Mouse (Mus musculus): ENCODE measurements around the gene Rsg1. TPM values are rescaled to one million over a fixed set of nuclear protein-coding genes. Genes with fewer than 3 reads are reported as not detected.

Gene Rsg1
- polyA plus RNA-seq, 1 experiment: not detected

DNA sequence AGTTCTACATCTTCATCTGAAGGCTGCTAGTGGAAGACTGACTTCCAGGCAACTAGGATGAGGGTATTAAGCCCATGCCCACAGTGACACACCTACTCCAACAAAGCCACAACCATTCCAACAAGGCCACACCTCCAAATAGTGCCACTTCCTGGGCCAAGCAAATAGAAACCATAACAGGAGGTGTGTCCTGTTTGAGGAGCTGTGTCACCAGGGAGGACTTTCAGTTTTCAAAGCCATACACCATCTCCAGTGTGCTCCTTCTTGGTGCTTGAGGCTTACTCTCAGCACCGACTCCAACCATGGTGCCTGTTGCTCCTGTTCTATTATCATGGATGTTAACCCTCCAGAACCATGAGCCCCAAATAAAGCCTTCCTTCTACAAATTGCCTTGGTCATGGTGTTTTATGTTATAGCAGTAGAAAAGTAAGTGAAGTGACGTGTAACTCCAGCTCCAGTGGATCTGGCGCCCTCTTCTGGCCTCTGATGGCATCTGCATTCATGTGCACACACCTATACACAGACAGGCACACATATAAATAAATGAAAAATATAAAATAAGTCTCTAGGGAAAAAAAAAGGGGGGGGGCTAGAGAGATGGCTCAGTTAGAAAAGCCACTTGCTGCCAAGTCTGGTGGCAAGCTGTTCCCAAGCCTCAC lies 52.4 kb downstream of the Rsg1 start:
- Histone ChIP-seq H3K27me3 (ENCODE audit: control insufficient read depth) (no peaks in the 10 kb centered on the region), H3K9me3 (ENCODE audit: control insufficient read depth, low read length) (peaks cover 10% of the 10 kb centered on the region), H3K36me3 (ENCODE audit: control insufficient read depth) (no peaks in the 10 kb centered on the region), H3K4me1 (ENCODE audit: control insufficient read depth) (no peaks in the 10 kb centered on the region), H3K4me3 (replicated peaks) (no peak overlapping the region)
- no peak for TF ChIP-seq GATA1 (IDR thresholded peaks at IDR 0.05; ENCODE audit: low read length)
- no peak for TF ChIP-seq TAL1 (IDR thresholded peaks at IDR 0.05; ENCODE audit: low read length)

DNA sequence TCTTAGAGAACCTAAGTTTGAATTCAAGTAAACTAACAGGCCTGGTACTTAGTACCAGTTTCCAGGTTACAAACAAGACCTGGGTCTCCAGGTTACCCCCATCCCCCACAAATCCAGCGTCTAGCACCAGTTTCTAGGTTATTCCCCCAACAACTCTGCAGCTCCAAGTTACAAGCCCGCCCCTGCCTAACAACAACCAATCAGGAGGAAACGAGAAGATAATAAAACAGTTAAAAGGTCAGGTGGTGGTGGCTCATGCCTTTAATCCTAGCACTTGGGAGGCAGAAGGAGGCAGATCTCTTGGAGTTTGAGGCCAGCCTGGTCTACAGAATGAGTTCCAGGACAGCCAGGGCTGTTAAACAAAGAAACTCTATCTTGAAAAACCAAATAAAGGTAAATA lies 53.5 kb downstream of the Rsg1 start:
- Histone ChIP-seq H3K9me3 (ENCODE audit: control insufficient read depth, low read length) (peaks cover 3% of the 10 kb centered on the region; the same call in 1 of the 2 replicates), H3K4me3 (replicated peaks) (no peak overlapping the region), H3K4me1 (ENCODE audit: control insufficient read depth) (no peaks in the 10 kb centered on the region), H3K36me3 (ENCODE audit: control insufficient read depth) (no peaks in the 10 kb centered on the region), H3K27me3 (ENCODE audit: control insufficient read depth) (peaks cover under 1% of the 10 kb centered on the region; the same call in 1 of the 2 replicates)
- TF ChIP-seq GATA1 (IDR thresholded peaks at IDR 0.05; ENCODE audit: low read length): no peak
- TF ChIP-seq TAL1 (IDR thresholded peaks at IDR 0.05; ENCODE audit: low read length): no peak

DNA sequence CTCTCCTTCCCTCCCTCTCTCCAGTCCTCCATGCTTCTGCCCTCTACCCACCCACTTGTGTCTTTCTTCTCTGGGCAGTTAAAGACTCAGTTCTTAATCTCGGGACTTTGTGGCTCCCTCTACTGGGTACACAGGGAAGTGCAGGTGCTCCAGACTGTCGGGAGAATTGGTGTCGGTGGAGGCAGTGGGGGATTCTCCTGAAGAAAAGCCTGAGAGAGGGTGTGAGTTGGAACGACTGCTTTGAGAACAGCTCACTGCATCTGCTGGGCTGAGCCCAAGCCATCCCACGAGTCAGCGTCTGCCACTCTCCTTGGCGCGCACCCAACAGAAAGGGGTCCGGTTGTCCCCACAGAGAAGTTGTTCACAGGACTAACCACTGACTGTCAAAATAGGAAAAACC lies 54.1 kb downstream of the Rsg1 start:
- no peaks in the 10 kb centered on the region for H3K36me3 ChIP-seq (ENCODE audit: control insufficient read depth)
- H3K4me1 ChIP-seq (ENCODE audit: control insufficient read depth): no peaks in the 10 kb centered on the region
- peaks cover 2% of the 10 kb centered on the region; the same call in 1 of the 2 replicates for H3K9me3 ChIP-seq (ENCODE audit: control insufficient read depth, low read length)
- TF ChIP-seq GATA1 (IDR thresholded peaks at IDR 0.05; ENCODE audit: low read length): no peak
- TF ChIP-seq TAL1 (IDR thresholded peaks at IDR 0.05; ENCODE audit: low read length): no peak
- peaks cover 5% of the 10 kb centered on the region for H3K27me3 ChIP-seq (ENCODE audit: control insufficient read depth)
- H3K4me3 ChIP-seq (replicated peaks): no peak overlapping the region

DNA sequence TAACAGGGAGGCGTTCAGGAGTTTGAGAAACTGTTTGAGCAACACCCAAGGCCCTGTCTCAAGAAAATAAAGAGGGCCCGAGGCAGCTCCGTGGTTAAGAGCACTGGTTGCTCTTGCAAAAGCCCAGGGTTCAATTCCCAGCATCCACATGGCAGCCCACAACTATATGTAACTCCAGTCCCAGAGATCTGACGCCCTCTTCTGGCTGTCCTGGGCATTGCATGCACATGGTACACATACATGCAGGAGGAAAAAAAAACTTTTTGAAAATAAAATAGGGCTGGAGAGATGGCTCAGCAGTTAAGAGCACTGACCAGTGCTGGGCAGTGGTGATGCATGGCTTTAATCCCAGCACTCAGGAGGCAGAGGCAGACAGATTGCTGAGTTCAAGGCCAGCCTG lies 54.6 kb downstream of the Rsg1 start:
- H3K36me3 ChIP-seq (ENCODE audit: control insufficient read depth): no peaks in the 10 kb centered on the region
- TF ChIP-seq TAL1 (IDR thresholded peaks at IDR 0.05; ENCODE audit: low read length) (no peak), GATA1 (IDR thresholded peaks at IDR 0.05; ENCODE audit: low read length) (no peak)
- H3K9me3 ChIP-seq (ENCODE audit: control insufficient read depth, low read length): no peaks in the 10 kb centered on the region; the same call in 1 of the 2 replicates
- H3K27me3 ChIP-seq (ENCODE audit: control insufficient read depth): peaks cover 8% of the 10 kb centered on the region
- no peak overlapping the region for H3K4me3 ChIP-seq (replicated peaks)
- no peaks in the 10 kb centered on the region for H3K4me1 ChIP-seq (ENCODE audit: control insufficient read depth)

DNA sequence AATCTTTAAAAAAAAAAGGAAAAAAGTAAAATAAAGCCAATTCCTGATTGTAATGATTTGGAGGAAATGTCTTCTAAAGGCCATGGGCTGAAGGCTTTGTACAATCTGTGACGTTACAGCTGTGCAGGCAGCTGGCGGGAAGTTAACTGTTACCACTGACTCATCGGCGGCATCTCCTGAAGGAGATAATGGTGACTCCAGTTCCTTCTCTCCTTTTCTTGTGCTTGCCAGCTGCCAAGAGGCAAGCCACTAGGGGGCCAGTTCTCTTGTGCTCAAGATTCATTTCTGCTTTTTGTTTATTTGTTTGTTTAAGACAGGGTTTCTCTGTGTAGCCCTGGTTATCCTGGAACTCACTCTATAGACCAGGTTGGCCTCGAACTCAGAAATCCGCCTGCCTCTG lies 55.3 kb downstream of the Rsg1 start:
- H3K4me1 ChIP-seq (ENCODE audit: control insufficient read depth): no peaks in the 10 kb centered on the region
- H3K9me3 ChIP-seq (ENCODE audit: control insufficient read depth, low read length): no peaks in the 10 kb centered on the region; the same call in 1 of the 2 replicates
- H3K27me3 ChIP-seq (ENCODE audit: control insufficient read depth): peaks cover 8% of the 10 kb centered on the region
- no peak overlapping the region for H3K4me3 ChIP-seq (replicated peaks)
- H3K36me3 ChIP-seq (ENCODE audit: control insufficient read depth): no peaks in the 10 kb centered on the region
- TF ChIP-seq GATA1 (IDR thresholded peaks at IDR 0.05; ENCODE audit: low read length): no peak
- TF ChIP-seq TAL1 (IDR thresholded peaks at IDR 0.05; ENCODE audit: low read length): no peak

DNA sequence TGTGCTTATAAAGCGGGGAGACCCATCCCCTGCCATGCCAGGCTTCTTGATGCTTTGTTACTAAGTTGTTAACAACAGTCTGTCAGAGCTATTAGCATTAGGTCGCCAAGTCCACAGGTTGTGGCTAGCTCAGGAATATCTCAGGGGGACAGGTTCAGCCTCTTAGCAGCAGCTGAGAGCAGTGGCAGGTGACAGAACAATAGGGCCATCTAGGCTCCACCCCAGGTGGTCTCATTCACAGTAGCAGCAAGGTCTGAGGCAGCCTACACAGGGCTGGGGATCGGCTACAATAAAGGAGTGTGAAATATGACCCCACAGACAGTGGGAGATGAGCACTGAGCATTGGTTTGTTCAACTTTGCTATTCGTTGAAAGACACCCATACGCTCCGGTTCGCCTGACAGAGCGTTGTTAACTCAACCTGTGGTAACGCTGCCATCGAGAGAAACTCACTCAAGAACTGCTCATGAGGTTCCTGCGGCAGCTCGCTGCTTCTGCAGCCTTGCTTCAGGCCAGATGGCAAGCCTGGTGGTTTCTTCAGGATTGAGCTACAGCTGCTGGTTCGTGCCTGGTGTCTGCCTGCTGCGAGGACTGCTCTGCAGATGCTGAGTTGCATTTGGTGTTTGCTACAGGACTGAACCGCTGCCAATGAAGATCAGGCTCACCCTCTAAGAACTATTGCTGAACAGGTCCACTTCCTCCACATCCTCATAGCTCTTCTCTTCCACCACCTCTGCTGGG lies 56.6 kb downstream of the Rsg1 start:
- TF ChIP-seq TAL1 (IDR thresholded peaks at IDR 0.05; ENCODE audit: low read length) (no peak), GATA1 (IDR thresholded peaks at IDR 0.05; ENCODE audit: low read length) (no peak)
- peaks cover 8% of the 10 kb centered on the region for H3K27me3 ChIP-seq (ENCODE audit: control insufficient read depth)
- H3K9me3 ChIP-seq (ENCODE audit: control insufficient read depth, low read length): no peaks in the 10 kb centered on the region; the same call in 1 of the 2 replicates
- H3K4me1 ChIP-seq (ENCODE audit: control insufficient read depth): no peaks in the 10 kb centered on the region
- H3K36me3 ChIP-seq (ENCODE audit: control insufficient read depth): no peaks in the 10 kb centered on the region
- H3K4me3 ChIP-seq (replicated peaks): no peak overlapping the region

DNA sequence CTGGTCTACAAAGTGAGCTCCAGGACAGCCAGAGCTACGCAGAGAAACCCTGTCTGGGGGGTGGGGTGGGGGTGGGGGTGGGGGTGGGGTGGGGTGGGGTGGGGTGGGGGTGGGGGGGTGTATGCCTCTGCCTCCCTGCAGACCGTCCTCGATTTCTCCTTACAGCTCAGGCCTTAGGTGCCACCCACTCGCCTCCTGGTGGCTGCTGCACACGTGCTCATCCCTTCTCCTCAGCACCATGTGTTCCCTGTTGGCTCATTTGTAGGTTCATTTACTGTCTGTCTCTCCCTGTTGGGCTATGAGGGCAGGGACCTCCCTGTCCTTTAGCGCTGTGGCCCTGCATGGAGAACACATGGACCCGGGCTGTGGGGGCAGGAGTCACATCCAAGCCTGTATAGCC lies 57.5 kb downstream of the Rsg1 start:
- no peaks in the 10 kb centered on the region; the same call in 1 of the 2 replicates for H3K9me3 ChIP-seq (ENCODE audit: control insufficient read depth, low read length)
- H3K4me3 ChIP-seq (replicated peaks): no peak overlapping the region
- no peaks in the 10 kb centered on the region for H3K36me3 ChIP-seq (ENCODE audit: control insufficient read depth)
- H3K27me3 ChIP-seq (ENCODE audit: control insufficient read depth): peaks cover 8% of the 10 kb centered on the region
- TF ChIP-seq TAL1 (IDR thresholded peaks at IDR 0.05; ENCODE audit: low read length) (no peak), GATA1 (IDR thresholded peaks at IDR 0.05; ENCODE audit: low read length) (no peak)
- H3K4me1 ChIP-seq (ENCODE audit: control insufficient read depth): no peaks in the 10 kb centered on the region

DNA sequence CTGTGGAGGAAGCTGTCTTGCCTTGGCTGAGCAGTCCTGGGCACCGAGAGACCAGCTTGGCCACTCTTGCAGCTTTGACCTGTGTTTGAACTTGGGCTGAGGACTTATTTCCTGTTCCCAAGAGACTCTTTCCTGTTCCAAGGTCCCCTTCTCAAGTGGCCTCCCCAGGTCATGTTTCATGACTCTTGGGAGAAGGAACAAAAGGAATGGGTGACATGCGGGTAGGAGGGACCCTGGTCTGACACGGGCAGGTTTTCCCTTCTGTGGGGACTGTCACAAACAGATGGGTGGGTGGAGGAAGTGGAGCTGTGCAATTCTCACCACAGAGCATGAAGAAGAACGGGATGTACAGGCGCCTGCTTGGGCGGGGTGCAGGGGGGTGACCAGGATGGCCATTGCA lies 58.0 kb downstream of the Rsg1 start:
- Histone ChIP-seq H3K27me3 (ENCODE audit: control insufficient read depth) (peaks cover 8% of the 10 kb centered on the region), H3K9me3 (ENCODE audit: control insufficient read depth, low read length) (no peaks in the 10 kb centered on the region; the same call in 1 of the 2 replicates), H3K4me1 (ENCODE audit: control insufficient read depth) (no peaks in the 10 kb centered on the region), H3K36me3 (ENCODE audit: control insufficient read depth) (no peaks in the 10 kb centered on the region), H3K4me3 (replicated peaks) (no peak overlapping the region)
- no peak for TF ChIP-seq TAL1 (IDR thresholded peaks at IDR 0.05; ENCODE audit: low read length)
- no peak for TF ChIP-seq GATA1 (IDR thresholded peaks at IDR 0.05; ENCODE audit: low read length)

DNA sequence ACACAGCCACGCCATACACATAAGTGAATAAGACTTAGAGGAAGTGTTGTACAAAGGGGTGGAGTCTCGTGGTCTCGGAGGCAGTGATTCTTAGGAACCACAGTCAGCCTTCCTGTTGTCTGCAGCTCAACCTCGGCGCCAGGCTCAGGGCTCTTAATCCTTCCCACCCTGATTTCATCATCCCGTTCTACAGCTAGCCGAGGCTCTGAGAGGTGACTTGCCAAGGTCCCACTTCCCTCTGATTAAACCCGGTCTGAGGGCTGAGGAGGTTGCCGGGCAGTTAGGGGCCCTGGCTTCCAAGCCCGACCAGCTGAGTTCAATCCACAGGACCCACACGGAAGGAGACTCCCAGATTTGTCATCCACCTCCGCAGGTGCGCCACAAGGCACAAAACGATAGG lies 59.1 kb downstream of the Rsg1 start:
- Histone ChIP-seq H3K36me3 (ENCODE audit: control insufficient read depth) (no peaks in the 10 kb centered on the region), H3K9me3 (ENCODE audit: control insufficient read depth, low read length) (no peaks in the 10 kb centered on the region; the same call in 1 of the 2 replicates), H3K4me3 (replicated peaks) (no peak overlapping the region), H3K27me3 (ENCODE audit: control insufficient read depth) (peaks cover 8% of the 10 kb centered on the region), H3K4me1 (ENCODE audit: control insufficient read depth) (no peaks in the 10 kb centered on the region)
- TF ChIP-seq GATA1 (IDR thresholded peaks at IDR 0.05; ENCODE audit: low read length) (no peak), TAL1 (IDR thresholded peaks at IDR 0.05; ENCODE audit: low read length) (no peak)

All from erythroblast, embryonic 14.5 days (primary cell).